Mouse (Mus musculus): ENCODE results near the gene Pdzk1. TPM values are rescaled to one million over a fixed set of nuclear protein-coding genes. Genes with fewer than 3 reads are reported as not detected.

Gene Pdzk1
- total and polyA plus RNA-seq, 3 experiments: 0.13 TPM; not detected in 2

DNA sequence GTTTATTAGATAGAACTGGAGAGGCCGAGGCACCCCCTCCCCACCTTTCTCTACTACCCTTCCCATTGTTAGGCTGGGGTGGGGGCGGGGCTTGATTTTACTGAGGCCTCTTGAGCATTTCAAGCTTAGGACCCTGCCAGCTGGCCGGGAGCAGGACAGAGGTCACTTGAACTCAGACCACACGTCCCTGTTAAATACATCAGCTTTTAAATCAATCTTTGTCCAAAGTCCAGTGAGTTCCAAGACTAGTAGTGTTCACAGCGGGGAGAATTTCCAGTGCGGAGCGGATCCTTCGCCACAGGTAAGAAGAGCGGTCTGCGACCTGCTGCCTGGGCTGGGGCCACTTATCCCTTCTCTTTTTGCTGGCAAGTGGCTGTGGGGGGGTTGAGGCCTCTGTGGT, 772 bp downstream of the Pdzk1 start:
- H3K4me3 ChIP-seq (replicated peaks in 1 of 3; ENCODE audit: low read depth in 2 of 3, low read length in 2 of 3, poor library complexity in 1 of 3): no peak overlapping the region
- no peaks in the 10 kb centered on the region for H3K9me3 ChIP-seq (replicated peaks; ENCODE audit: low read length)
- no peak overlapping the region for H3K27ac ChIP-seq (ENCODE audit: insufficient read depth, low read depth)
- H3K79me2 ChIP-seq (replicated peaks; ENCODE audit: control insufficient read depth, extremely low read depth, insufficient read depth, poor library complexity, severe bottlenecking): no peaks in the 10 kb centered on the region
- no peak overlapping the region for H3K4me2 ChIP-seq (ENCODE audit: insufficient read depth, low read depth, poor library complexity, severe bottlenecking)
- dilution Hi-C loops (cut with MboI; ENCODE audit: extremely low pct_ligation_motif_present, extremely low pct_unique_long_range_greater_than_20kb, low sequenced_read_pairs): no loop called here
- H3K36me3 ChIP-seq (replicated peaks in 1 of 2; ENCODE audit: control insufficient read depth in 1 of 2, insufficient read depth in 1 of 2, low read length in 1 of 2): no peaks in the 10 kb centered on the region
- no peaks in the 10 kb centered on the region for H3K27me3 ChIP-seq (replicated peaks)
- DNase-seq (ENCODE audit: extremely low read depth): no peak
- no peaks in the 10 kb centered on the region for H3K4me1 ChIP-seq (ENCODE audit: control insufficient read depth in 1 of 2, insufficient read depth in 2 of 2)
- in situ Hi-C loops (cut with MboI; ENCODE audit: low pct_ligation_motif_present, low pct_unique_long_range_greater_than_20kb, low sequenced_read_pairs): no loop called here
- TF ChIP-seq CHD1 (IDR thresholded peaks at IDR 0.05; ENCODE audit: low read depth, low read length) (no peak), RAD21 (IDR thresholded peaks at IDR 0.05; ENCODE audit: low read depth, low read length) (no peak), POLR2AphosphoS2 (IDR thresholded peaks at IDR 0.05; ENCODE audit: low read depth, low read length) (no peak), POLR2A (IDR thresholded peaks at IDR 0.05; ENCODE audit: low read depth, low read length) (no peak), TBP (conservative IDR thresholded peaks at IDR 0.05; ENCODE audit: low read depth, low read length) (no peak), KAT2A (IDR thresholded peaks at IDR 0.05; ENCODE audit: insufficient replicate concordance, low read length) (no peak), MAZ (IDR thresholded peaks at IDR 0.05; ENCODE audit: low read depth, low read length) (no peak), ZNF384 (IDR thresholded peaks at IDR 0.05; ENCODE audit: low read depth, low read length) (no peak), MXI1 (IDR thresholded peaks at IDR 0.05; ENCODE audit: low read depth, low read length) (no peak), CTCF (conservative IDR thresholded peaks at IDR 0.05 in 1 of 2, IDR thresholded peaks at IDR 0.05 in 1 of 2; ENCODE audit: low read depth in 2 of 2, low read length in 2 of 2) (no peak), SMC3 (IDR thresholded peaks at IDR 0.05; ENCODE audit: low read depth, low read length) (no peak), GABPA (IDR thresholded peaks at IDR 0.05; ENCODE audit: insufficient replicate concordance, low read depth, low read length) (no peak), ZC3H11A (IDR thresholded peaks at IDR 0.05; ENCODE audit: low read depth, low read length) (no peak), ETS1 (conservative IDR thresholded peaks at IDR 0.05; ENCODE audit: low read depth, low read length) (no peak), MYC (IDR thresholded peaks at IDR 0.05; ENCODE audit: low read depth, low read length) (no peak), SIN3A (IDR thresholded peaks at IDR 0.05; ENCODE audit: low read length) (no peak), NRF1 (IDR thresholded peaks at IDR 0.05; ENCODE audit: low read depth, low read length) (no peak)
- H3K9ac ChIP-seq (ENCODE audit: insufficient read depth, low read depth): no peak overlapping the region

DNA sequence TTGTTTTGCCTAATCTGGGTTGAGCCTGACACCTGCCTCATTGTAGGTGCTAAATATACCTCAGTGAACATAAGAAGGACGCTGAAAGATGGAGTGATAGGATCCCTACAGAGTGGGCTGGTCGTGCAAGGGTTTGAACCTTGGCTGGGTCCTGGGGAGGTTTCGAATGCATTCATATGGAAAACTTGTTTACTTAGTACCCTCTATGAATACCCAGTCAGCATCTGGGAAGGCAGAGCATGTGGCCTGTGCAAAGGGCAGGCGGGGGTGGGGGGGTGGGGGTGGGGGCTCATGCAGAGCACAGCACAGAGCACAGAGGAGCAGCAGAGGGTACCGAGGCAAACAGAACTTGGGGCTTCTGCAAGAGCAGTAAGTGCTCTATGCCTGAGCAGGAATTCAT, 3.8 kb downstream of the Pdzk1 start:
- dilution Hi-C loops (cut with MboI; ENCODE audit: extremely low pct_ligation_motif_present, extremely low pct_unique_long_range_greater_than_20kb, low sequenced_read_pairs): no loop called here
- DNase-seq (ENCODE audit: extremely low read depth): no peak
- Histone ChIP-seq H3K79me2 (replicated peaks; ENCODE audit: control insufficient read depth, extremely low read depth, insufficient read depth, poor library complexity, severe bottlenecking) (no peaks in the 10 kb centered on the region), H3K4me3 (replicated peaks in 1 of 3; ENCODE audit: low read depth in 2 of 3, low read length in 2 of 3, poor library complexity in 1 of 3) (no peak overlapping the region), H3K27me3 (replicated peaks) (no peaks in the 10 kb centered on the region), H3K4me2 (ENCODE audit: insufficient read depth, low read depth, poor library complexity, severe bottlenecking) (no peak overlapping the region), H3K36me3 (replicated peaks in 1 of 2; ENCODE audit: control insufficient read depth in 1 of 2, insufficient read depth in 1 of 2, low read length in 1 of 2) (no peaks in the 10 kb centered on the region), H3K4me1 (ENCODE audit: control insufficient read depth in 1 of 2, insufficient read depth in 2 of 2) (no peaks in the 10 kb centered on the region), H3K27ac (ENCODE audit: insufficient read depth, low read depth) (no peak overlapping the region), H3K9me3 (replicated peaks; ENCODE audit: low read length) (no peaks in the 10 kb centered on the region), H3K9ac (ENCODE audit: insufficient read depth, low read depth) (no peak overlapping the region)
- in situ Hi-C loops (cut with MboI; ENCODE audit: low pct_ligation_motif_present, low pct_unique_long_range_greater_than_20kb, low sequenced_read_pairs): no loop called here
- TF ChIP-seq JUND (conservative IDR thresholded peaks at IDR 0.05; ENCODE audit: low read depth, low read length) (no peak), PAX5 (IDR thresholded peaks at IDR 0.05; ENCODE audit: low read length) (no peak), MAZ (IDR thresholded peaks at IDR 0.05; ENCODE audit: low read depth, low read length) (no peak)

All from CH12.LX (cell line).